Mouse (Mus musculus) cortical plate, adult 2 months (tissue): ENCODE measurements around the gene Pigg.

Experiments
- CTCF ChIP-seq: fragments of 200-500 bp; IDR thresholded peaks from 2 replicates; pipeline ENCODE4 v1.5.1; 2011; ENCODE audit warnings: mild to moderate bottlenecking, control low read depth, low read length; ENCODE audit not compliant: insufficient read depth; ENCODE audit errors: extremely low read depth
- POLR2A ChIP-seq: fragments of 200-500 bp; IDR thresholded peaks from 2 replicates; pipeline ENCODE4 v1.6.1; 2011; ENCODE audit warnings: mild to moderate bottlenecking, low read length, control low read depth; ENCODE audit not compliant: insufficient read depth; ENCODE audit errors: extremely low read depth

GRCm38 (mm10) chr5:108349511-108350148 is 37.2 kb downstream of the Pigg start:
- TF ChIP-seq CTCF: no peak
- no peak for TF ChIP-seq POLR2A
